Comparison of ENCODE assay signal across 21 mouse cellular contexts in genomic region chr14:71561906-71562305, GRCm38 (mm10).
DNase-seq lines count a peak whose midpoint lies in the region; ATAC-seq and TF ChIP-seq lines count a peak whose summit lies in the region.
"Had no signal": no experiment of that assay in that cellular context is flagged by ENCODE, and none has a peak within 500 bp of the region (broad histone marks: within the 10 kb centered on the region; RNA-seq: fewer than 3 reads in every experiment).

No protein-coding gene starts in this region.

- H3K4me1 ChIP-seq in forebrain, embryonic 14.5 days (ENCODE audit: control insufficient read depth, insufficient read depth, low read length): no peaks in the 10 kb centered on the region
- H3K4me1 ChIP-seq in forebrain, embryonic 11.5 days (replicated peaks; ENCODE audit: control insufficient read depth, insufficient read depth, low read length): no peaks in the 10 kb centered on the region
- H3K4me1 ChIP-seq in midbrain, embryonic 10.5 days: no peaks in the 10 kb centered on the region
- no peaks in the 10 kb centered on the region for H3K4me1 ChIP-seq in embryonic facial prominence, embryonic 10.5 days
- H3K4me1 ChIP-seq: embryonic facial prominence, embryonic 12.5 days; heart, embryonic 10.5 days; limb, embryonic 13.5 days; liver, embryonic 13.5 days had no signal

- no peaks in the 10 kb centered on the region for H3K36me3 ChIP-seq in forebrain, embryonic 14.5 days (ENCODE audit: control insufficient read depth, insufficient read depth, low read length)
- no peaks in the 10 kb centered on the region for H3K36me3 ChIP-seq in forebrain, embryonic 11.5 days (ENCODE audit: control insufficient read depth, insufficient read depth, low read length)
- no peaks in the 10 kb centered on the region for H3K36me3 ChIP-seq in midbrain, embryonic 10.5 days
- no peaks in the 10 kb centered on the region for H3K36me3 ChIP-seq in embryonic facial prominence, embryonic 10.5 days (replicated peaks)
- H3K36me3 ChIP-seq: embryonic facial prominence, embryonic 12.5 days; G1E; heart, embryonic 10.5 days; limb, embryonic 13.5 days; liver, embryonic 13.5 days had no signal

- H3K9ac ChIP-seq in forebrain, embryonic 14.5 days (ENCODE audit: low read length): no peak overlapping the region
- no peak overlapping the region for H3K9ac ChIP-seq in forebrain, embryonic 11.5 days (ENCODE audit: low read length)
- H3K9ac ChIP-seq: embryonic facial prominence, embryonic 12.5 days; limb, embryonic 13.5 days; liver, embryonic 13.5 days; lung, embryonic 14.5 days had no signal

- intact Hi-C loops in left cerebral cortex, postnatal 25 days (cut with DNase I): no loop called here

- TF ChIP-seq CTCF in layer of hippocampus, adult 2 months (conservative IDR thresholded peaks at IDR 0.05): peak; percentile 58

- DNase-seq in forebrain, embryonic 14.5 days (ENCODE audit: low spot score): peak; percentile 51
- no peak for DNase-seq in forebrain, embryonic 11.5 days (ENCODE audit: low spot score)
- peak; percentile 10 to 31 for DNase-seq in left cerebral cortex, postnatal 25 days (ENCODE audit: low spot score in 2 of 2)
- DNase-seq in left cerebral cortex, adult 11 months (ENCODE audit: low spot score): no peak
- DNase-seq in layer of hippocampus, adult 2 months (ENCODE audit: low spot score in 2 of 2): peak; percentile 15 to 43
- no peak for DNase-seq in midbrain, embryonic 10.5 days (ENCODE audit: low spot score)
- no peak for DNase-seq in embryonic facial prominence, embryonic 10.5 days (ENCODE audit: low spot score)
- DNase-seq: adrenal gland, postnatal 36 days; cerebellum, adult 8-10 months; gastrocnemius, postnatal 25 days; kidney, adult 18-20 months; liver, embryonic 13.5 days; lung, embryonic 14.5 days; lung, postnatal 4 days; thymus, postnatal 36 days had no signal

- no peaks in the 10 kb centered on the region for H3K9me3 ChIP-seq in forebrain, embryonic 14.5 days (replicated peaks; ENCODE audit: control insufficient read depth, low read length)
- no peaks in the 10 kb centered on the region for H3K9me3 ChIP-seq in forebrain, embryonic 11.5 days (ENCODE audit: control insufficient read depth, low read length)
- H3K9me3 ChIP-seq in midbrain, embryonic 10.5 days (replicated peaks): no peaks in the 10 kb centered on the region
- no peaks in the 10 kb centered on the region for H3K9me3 ChIP-seq in embryonic facial prominence, embryonic 10.5 days
- H3K9me3 ChIP-seq: embryonic facial prominence, embryonic 12.5 days; heart, embryonic 10.5 days; limb, embryonic 13.5 days; liver, embryonic 13.5 days had no signal

- H3K4me3 ChIP-seq in forebrain, embryonic 14.5 days (ENCODE audit: low read depth, low read length): no peak overlapping the region
- H3K4me3 ChIP-seq in forebrain, embryonic 11.5 days (ENCODE audit: low read depth, low read length): no peak overlapping the region
- no peak overlapping the region for H3K4me3 ChIP-seq in layer of hippocampus, adult 2 months
- H3K4me3 ChIP-seq in midbrain, embryonic 10.5 days: no peak overlapping the region
- no peak overlapping the region for H3K4me3 ChIP-seq in embryonic facial prominence, embryonic 10.5 days
- H3K4me3 ChIP-seq: embryonic facial prominence, embryonic 12.5 days; erythroblast, embryonic 14.5 days; heart, embryonic 10.5 days; limb, embryonic 13.5 days; liver, embryonic 13.5 days had no signal

- no peaks in the 10 kb centered on the region for H3K27me3 ChIP-seq in forebrain, embryonic 14.5 days (replicated peaks; ENCODE audit: control insufficient read depth, insufficient read depth, low read length)
- no peaks in the 10 kb centered on the region for H3K27me3 ChIP-seq in forebrain, embryonic 11.5 days (ENCODE audit: control insufficient read depth, insufficient read depth, low read length)
- no peaks in the 10 kb centered on the region for H3K27me3 ChIP-seq in midbrain, embryonic 10.5 days (ENCODE audit: low read depth, poor library complexity, severe bottlenecking)
- no peaks in the 10 kb centered on the region for H3K27me3 ChIP-seq in embryonic facial prominence, embryonic 10.5 days (replicated peaks; ENCODE audit: low read depth, poor library complexity, severe bottlenecking)
- H3K27me3 ChIP-seq: embryonic facial prominence, embryonic 12.5 days; limb, embryonic 13.5 days; liver, embryonic 13.5 days had no signal

- no peak overlapping the region for H3K4me2 ChIP-seq in forebrain, embryonic 14.5 days (ENCODE audit: low read length)
- no peak overlapping the region for H3K4me2 ChIP-seq in forebrain, embryonic 11.5 days (ENCODE audit: low read depth, low read length, severe bottlenecking)
- H3K4me2 ChIP-seq: embryonic facial prominence, embryonic 12.5 days; limb, embryonic 13.5 days; liver, embryonic 13.5 days; lung, embryonic 14.5 days had no signal

- H3K27ac ChIP-seq in forebrain, embryonic 14.5 days (ENCODE audit: low read depth, low read length): no peak overlapping the region
- no peak overlapping the region for H3K27ac ChIP-seq in forebrain, embryonic 11.5 days (ENCODE audit: low read depth, low read length)
- H3K27ac ChIP-seq in layer of hippocampus, adult 2 months: no peak overlapping the region
- H3K27ac ChIP-seq in midbrain, embryonic 10.5 days (replicated peaks): no peak overlapping the region
- H3K27ac ChIP-seq in embryonic facial prominence, embryonic 10.5 days (replicated peaks): no peak overlapping the region
- H3K27ac ChIP-seq: embryonic facial prominence, embryonic 12.5 days; heart, embryonic 10.5 days; kidney, postnatal 0 days; limb, embryonic 13.5 days; liver, embryonic 13.5 days had no signal

- WGBS in forebrain, embryonic 14.5 days: 60% methylated on average over 4 of the region's 4 CpGs
- 78% methylated on average over 4 of the region's 4 CpGs for WGBS in forebrain, embryonic 11.5 days
- WGBS in midbrain, embryonic 10.5 days: 79% methylated on average over 4 of the region's 4 CpGs
- 84% methylated on average over 4 of the region's 4 CpGs for WGBS in embryonic facial prominence, embryonic 10.5 days

- ATAC-seq in forebrain, embryonic 14.5 days: peak; percentile 68; the same call in 1 of the 2 replicates
- ATAC-seq in forebrain, embryonic 11.5 days (replicated peaks; ENCODE audit: low FRiP score): no peak

Comparison
In these comparisons a context has a peak if more than half of its experiments do, and no peak if none do; other contexts are left out.
1. DNase-seq: peak in forebrain, embryonic 14.5 days (single experiment), left cerebral cortex, postnatal 25 days (2 of 2) and layer of hippocampus, adult 2 months (2 of 2); none in forebrain, embryonic 11.5 days (single experiment), left cerebral cortex, adult 11 months (single experiment), midbrain, embryonic 10.5 days (single experiment) and embryonic facial prominence, embryonic 10.5 days (single experiment).